Mouse (Mus musculus) E14TG2a.4 (cell line): ENCODE measurements around the gene Eprs.

Source experiments
- CTCF ChIP-seq: conservative IDR thresholded peaks from 2 replicates; pipeline ENCODE4 v1.5.1; 2014; ENCODE audit warnings: low read length
- NANOG ChIP-seq: IDR thresholded peaks from 2 replicates; pipeline ENCODE4 v1.6.1; 2014; ENCODE audit warnings: borderline replicate concordance, low read length, mixed read lengths

GRCm38 (mm10) chr1:185451077-185451476 lies 88.2 kb downstream of the Eprs start:
- no peak for TF ChIP-seq CTCF
- TF ChIP-seq NANOG = no peak
